Mouse (Mus musculus) CD4-positive, CD25-positive, alpha-beta regulatory T cell, adult 4 months (primary cell): ENCODE results near the gene Kcnma1. TPM values are rescaled to one million over a fixed set of nuclear protein-coding genes. Genes with fewer than 3 reads are reported as not detected.

Experiments
- ATAC-seq: one replicate; pipeline ENCODE4 v1.8.0; 2017
- polyA plus RNA-seq, 2 experiments: library from polyadenylated mRNA; unstranded; fragments of 100-300 nt; shearing (Covaris generic); gene quantifications; one replicate each; pipeline ENCODE4 v1.2.1; 2017

The Kcnma1 gene
- polyA plus RNA-seq, 2 experiments from 2014 or later: not detected

- ATAC-seq: no peak
These were observed 241.6 kb downstream of the Kcnma1 start for GRCm38 (mm10) chr14:23772685-23773084.

- ATAC-seq: no peak
These were observed 242.5 kb downstream of the Kcnma1 start for GRCm38 (mm10) chr14:23771794-23772193.

GRCm38 (mm10) chr14:23762471-23762870 is 251.8 kb downstream of the Kcnma1 start:
- ATAC-seq: no peak

- no peak for ATAC-seq
These were observed 254.7 kb downstream of the Kcnma1 start for GRCm38 (mm10) chr14:23759626-23760025.

- no peak for ATAC-seq
These were observed 255.9 kb downstream of the Kcnma1 start for GRCm38 (mm10) chr14:23758421-23758820.

- no peak for ATAC-seq
These were observed 266.3 kb downstream of the Kcnma1 start for GRCm38 (mm10) chr14:23748011-23748410.

- ATAC-seq: no peak
These were observed 267.3 kb downstream of the Kcnma1 start for GRCm38 (mm10) chr14:23746976-23747375.

- no peak for ATAC-seq
These were observed 272.8 kb downstream of the Kcnma1 start for GRCm38 (mm10) chr14:23741531-23741930.

GRCm38 (mm10) chr14:23734200-23734599 is 280.1 kb downstream of the Kcnma1 start:
- no peak for ATAC-seq

GRCm38 (mm10) chr14:23729377-23729776 is 284.9 kb downstream of the Kcnma1 start:
- ATAC-seq: no peak

GRCm38 (mm10) chr14:23723701-23724430 is 290.4 kb downstream of the Kcnma1 start:
- ATAC-seq: no peak

GRCm38 (mm10) chr14:23719246-23719645 is 295.0 kb downstream of the Kcnma1 start:
- ATAC-seq: no peak

GRCm38 (mm10) chr14:23718667-23719066 is 295.6 kb downstream of the Kcnma1 start:
- ATAC-seq: no peak

- no peak for ATAC-seq
These were observed 299.7 kb downstream of the Kcnma1 start for GRCm38 (mm10) chr14:23714396-23715131.

- no peak for ATAC-seq
These were observed 301.4 kb downstream of the Kcnma1 start for GRCm38 (mm10) chr14:23712891-23713290.

- ATAC-seq: no peak
These were observed 303.3 kb downstream of the Kcnma1 start for GRCm38 (mm10) chr14:23710954-23711353.

GRCm38 (mm10) chr14:23706837-23707236 is 307.5 kb downstream of the Kcnma1 start:
- ATAC-seq: no peak

- ATAC-seq: no peak
These were observed 308.6 kb downstream of the Kcnma1 start for GRCm38 (mm10) chr14:23705647-23706046.

- no peak for ATAC-seq
These were observed 310.0 kb downstream of the Kcnma1 start for GRCm38 (mm10) chr14:23704303-23704702.

GRCm38 (mm10) chr14:23696341-23696740 is 317.9 kb downstream of the Kcnma1 start:
- no peak for ATAC-seq

- no peak for ATAC-seq
These were observed 324.6 kb downstream of the Kcnma1 start for GRCm38 (mm10) chr14:23689681-23690080.

- no peak for ATAC-seq
These were observed 325.8 kb downstream of the Kcnma1 start for GRCm38 (mm10) chr14:23688513-23688912.

GRCm38 (mm10) chr14:23684463-23685066 is 329.7 kb downstream of the Kcnma1 start:
- no peak for ATAC-seq

GRCm38 (mm10) chr14:23682758-23683157 is 331.5 kb downstream of the Kcnma1 start:
- no peak for ATAC-seq
